Mouse (Mus musculus) MEL (cell line): ENCODE measurements around the gene Srbd1. TPM values are rescaled to one million over a fixed set of nuclear protein-coding genes. Genes with fewer than 3 reads are reported as not detected.
A peak's percentile ranks its signal among the peaks of the same experiment; 100 is the strongest.

Experiments
- DNase-seq: peaks from one replicate; pipeline ENCODE4 v3.0.0; 2011; ENCODE audit warnings: low read depth, low spot score
- H3K27ac ChIP-seq: 2 replicates; pipeline ENCODE4 v1.5.1; 2012; ENCODE audit warnings: low read depth, mild to moderate bottlenecking, control low read depth, low read length, moderate library complexity; ENCODE audit not compliant: control insufficient read depth
- H3K27me3 ChIP-seq, 2 experiments: fragments of 150-350 bp in 1 of 2; sonication (generic) in 1 of 2; 2 replicates each; pipeline ENCODE4 v1.6.1; 2012; ENCODE audit warnings: low read length in 2 of 2, mild to moderate bottlenecking in 2 of 2, improper control_type of control experiment in 1 of 2, moderate library complexity in 1 of 2; ENCODE audit not compliant: insufficient read depth in 2 of 2, control insufficient read depth in 1 of 2
- H3K36me3 ChIP-seq, 2 experiments: 2 replicates each; pipeline ENCODE4 v1.6.1; 2012 to 2014; ENCODE audit warnings: low read length in 2 of 2, improper control_type of control experiment in 1 of 2, inconsistent platforms in 1 of 2, mild to moderate bottlenecking in 1 of 2; ENCODE audit not compliant: insufficient read depth in 2 of 2, control insufficient read depth in 1 of 2
- H3K4me1 ChIP-seq, 2 experiments: fragments of 150-350 bp in 1 of 2; sonication (generic) in 1 of 2; 2 replicates each; pipeline ENCODE4 v1.6.1; 2012; ENCODE audit warnings: low read length in 2 of 2, improper control_type of control experiment in 1 of 2, mild to moderate bottlenecking in 1 of 2; ENCODE audit not compliant: insufficient read depth in 2 of 2, control insufficient read depth in 1 of 2
- H3K4me3 ChIP-seq, 2 experiments: fragments of 150-350 bp in 1 of 2; sonication (generic) in 1 of 2; 2 replicates each; pipeline ENCODE4 v1.5.1; 2012; ENCODE audit warnings: low read depth in 2 of 2, low read length in 2 of 2, mild to moderate bottlenecking in 2 of 2, moderate library complexity in 2 of 2, control low read depth in 1 of 2, improper control_type of control experiment in 1 of 2; ENCODE audit not compliant: control insufficient read depth in 1 of 2, insufficient read depth in 1 of 2
- H3K79me2 ChIP-seq: 2 replicates; pipeline ENCODE4 v1.6.1; 2012; ENCODE audit warnings: mild to moderate bottlenecking, low read length, moderate library complexity; ENCODE audit not compliant: control insufficient read depth, poor library complexity, insufficient read depth
- H3K9ac ChIP-seq: 2 replicates; pipeline ENCODE4 v1.6.1; 2012; ENCODE audit warnings: low read depth, mild to moderate bottlenecking, control low read depth, low read length, moderate library complexity; ENCODE audit not compliant: control insufficient read depth, poor library complexity, severe bottlenecking
- H3K9me3 ChIP-seq: fragments of 150-350 bp; sonication (generic); replicated peaks from 2 replicates; pipeline ENCODE4 v1.6.1; 2012; ENCODE audit warnings: mild to moderate bottlenecking, low read length, improper control_type of control experiment, moderate library complexity; ENCODE audit not compliant: insufficient read depth
- BHLHE40 ChIP-seq: IDR thresholded peaks from 2 replicates; pipeline ENCODE4 v1.6.1; 2012; ENCODE audit warnings: low read depth, mild to moderate bottlenecking, inconsistent platforms, low read length, improper control_type of control experiment, borderline replicate concordance
- CHD1 ChIP-seq: IDR thresholded peaks from 2 replicates; pipeline ENCODE4 v1.6.1; 2012; ENCODE audit warnings: low read depth, mild to moderate bottlenecking, inconsistent platforms, low read length, improper control_type of control experiment
- ELF1 ChIP-seq: IDR thresholded peaks from 2 replicates; pipeline ENCODE4 v1.6.1; 2014; ENCODE audit warnings: low read depth, mild to moderate bottlenecking, inconsistent platforms, low read length, improper control_type of control experiment, moderate library complexity
- EP300 ChIP-seq, 2 experiments: IDR thresholded peaks; 2 replicates each; pipeline ENCODE4 v1.6.1; 2011; ENCODE audit warnings: improper control_type of control experiment in 2 of 2, low read length in 2 of 2, low read depth in 1 of 2, mild to moderate bottlenecking in 1 of 2
- ETS1 ChIP-seq: IDR thresholded peaks from 2 replicates; pipeline ENCODE4 v1.6.1; 2012; ENCODE audit warnings: low read depth, mild to moderate bottlenecking, inconsistent platforms, low read length, improper control_type of control experiment, moderate library complexity
- GATA1 ChIP-seq: IDR thresholded peaks from 2 replicates; pipeline ENCODE4 v1.6.1; 2011; ENCODE audit warnings: low read depth, low read length, improper control_type of control experiment
- JUND ChIP-seq: IDR thresholded peaks from 2 replicates; pipeline ENCODE4 v1.6.1; 2011; ENCODE audit warnings: low read depth, mild to moderate bottlenecking, improper control_type of control experiment, low read length
- KAT2A ChIP-seq: conservative IDR thresholded peaks from 2 replicates; pipeline ENCODE4 v1.6.1; 2012; ENCODE audit warnings: low read depth, low read length, improper control_type of control experiment, inconsistent platforms
- MAX ChIP-seq: IDR thresholded peaks from 2 replicates; pipeline ENCODE4 v1.6.1; 2011; ENCODE audit warnings: low read length, improper control_type of control experiment
- POLR2AphosphoS2 ChIP-seq: IDR thresholded peaks from 2 replicates; pipeline ENCODE4 v1.6.1; 2011; ENCODE audit warnings: low read length, improper control_type of control experiment
- POLR2AphosphoS5 ChIP-seq: IDR thresholded peaks from 2 replicates; pipeline ENCODE4 v1.6.1; 2012; ENCODE audit warnings: low read depth, borderline replicate concordance, mild to moderate bottlenecking, inconsistent platforms, low read length, moderate library complexity, mixed read lengths
- RCOR1 ChIP-seq: IDR thresholded peaks from 2 replicates; pipeline ENCODE4 v1.6.1; 2012; ENCODE audit warnings: low read depth, mild to moderate bottlenecking, inconsistent platforms, low read length, improper control_type of control experiment
- SIN3A ChIP-seq: IDR thresholded peaks from 2 replicates; pipeline ENCODE4 v1.6.1; 2012; ENCODE audit warnings: low read length, improper control_type of control experiment, inconsistent platforms
- TAL1 ChIP-seq: IDR thresholded peaks from 2 replicates; pipeline ENCODE4 v1.6.1; 2012; ENCODE audit warnings: mild to moderate bottlenecking, inconsistent platforms, low read length, moderate library complexity, mixed read lengths
- TCF12 ChIP-seq: IDR thresholded peaks from 2 replicates; pipeline ENCODE4 v1.6.1; 2014; ENCODE audit warnings: low read depth, mild to moderate bottlenecking, inconsistent platforms, low read length, improper control_type of control experiment, moderate library complexity
- USF2 ChIP-seq, 2 experiments: IDR thresholded peaks; 2 replicates each; pipeline ENCODE4 v1.6.1; 2011 to 2012; ENCODE audit warnings: improper control_type of control experiment in 2 of 2, low read length in 2 of 2, borderline replicate concordance in 1 of 2, inconsistent platforms in 1 of 2, low read depth in 1 of 2, mild to moderate bottlenecking in 1 of 2; ENCODE audit not compliant: insufficient read depth in 1 of 2
- ZKSCAN1 ChIP-seq: IDR thresholded peaks from 2 replicates; pipeline ENCODE4 v1.6.1; 2012; ENCODE audit warnings: low read depth, mild to moderate bottlenecking, inconsistent platforms, low read length, improper control_type of control experiment, moderate library complexity
- ZMIZ1 ChIP-seq: IDR thresholded peaks from 2 replicates; pipeline ENCODE4 v1.6.1; 2012; ENCODE audit warnings: low read depth, mild to moderate bottlenecking, inconsistent platforms, low read length, improper control_type of control experiment, moderate library complexity
- ZNF384 ChIP-seq: IDR thresholded peaks from 2 replicates; pipeline ENCODE4 v1.6.1; 2012; ENCODE audit warnings: low read depth, mild to moderate bottlenecking, inconsistent platforms, low read length, improper control_type of control experiment
- polyA plus RNA-seq, 2 experiments: library from polyadenylated mRNA; stranded (reverse) in 1 of 2; unstranded in 1 of 2; fragments of >175 nt in 1 of 2; fragments of >200 nt in 1 of 2; gene quantifications; 2 replicates each; pipeline versions ENCODE4 v1.2.1 to v1.2.4; 2012; ENCODE audit warnings: low replicate concordance in 2 of 2, low read depth in 1 of 2; ENCODE audit not compliant: insufficient read length in 2 of 2, insufficient read depth in 1 of 2, missing spikeins in 1 of 2
- total RNA-seq: library from RNA; depleted of rRNA; stranded (reverse); fragments of 300-350 nt; gene quantifications from 2 replicates; pipeline ENCODE4 v1.2.3, GENCODE M21; 2012

Srbd1 gene
- total and polyA plus RNA-seq, 3 experiments, result 14.9 to 30.5 TPM; not detected in 1

GRCm38 (mm10) chr17:86002113-86002512, 142.9 kb downstream of the Srbd1 start:
- Histone ChIP-seq H3K27ac (peak overlapping the region; percentile 58), H3K4me1 (no peaks in the 10 kb centered on the region; a peak in 2 of 4 replicates), H3K4me3 (no peak overlapping the region), H3K9ac (no peak overlapping the region), H3K79me2 (no peaks in the 10 kb centered on the region), H3K9me3 (no peaks in the 10 kb centered on the region), H3K36me3 (peaks cover 2 to 14% of the 10 kb centered on the region in 2 experiments; a peak in 3 of 4 replicates), H3K27me3 (no peaks in the 10 kb centered on the region)
- DNase-seq, result peak; percentile 42
- peak; percentile 6; the same call in 1 of the 2 replicates for TF ChIP-seq SIN3A
- no peak for TF ChIP-seq JUND

- Histone ChIP-seq H3K9me3 (no peaks in the 10 kb centered on the region), H3K27me3 (no peaks in the 10 kb centered on the region), H3K9ac (no peak overlapping the region), H3K4me1 (no peaks in the 10 kb centered on the region; a peak in 2 of 4 replicates), H3K79me2 (no peaks in the 10 kb centered on the region), H3K4me3 (no peak overlapping the region), H3K27ac (peak overlapping the region; percentile 58), H3K36me3 (peaks cover 2 to 14% of the 10 kb centered on the region in 2 experiments; a peak in 3 of 4 replicates)
- TF ChIP-seq POLR2AphosphoS5 (no peak), TAL1 (peak; percentile 39), GATA1 (peak; percentile 68), ZKSCAN1 (no peak), ZNF384 (peak; percentile 49), CHD1 (no peak), RCOR1 (peak; percentile 47; the same call in 1 of the 2 replicates), BHLHE40 (no peak), SIN3A (0 out of 2 replicates have a peak, but pooled peaks have one; percentile 39), ZMIZ1 (no peak), TCF12 (peak; percentile 77), POLR2AphosphoS2 (no peak), USF2 (IDR thresholded peaks at IDR 0.05; ENCODE audit: borderline replicate concordance in 1 of 2, insufficient read depth in 1 of 2, low read depth in 1 of 2, low read length in 2 of 2) (no peak), KAT2A (no peak), ELF1 (no peak), ETS1 (peak; percentile 54; the same call in 1 of the 2 replicates), EP300 (IDR thresholded peaks at IDR 0.05; ENCODE audit: low read depth in 1 of 2, low read length in 2 of 2) (peak; percentile 51 to 78), MAX (no peak)
- DNase-seq, result peak; percentile 65
These were observed 143.3 kb downstream of the Srbd1 start for GRCm38 (mm10) chr17:86001667-86002066.
